Mouse (Mus musculus) kidney, adult 10 weeks (tissue): Measurements from ENCODE around the gene Ssxb9. TPM values are rescaled to one million over a fixed set of nuclear protein-coding genes. Genes with fewer than 3 reads are reported as not detected.

ENCODE experiments used
- polyA plus RNA-seq: library from polyadenylated mRNA; stranded (reverse); fragments of 350-450 nt; fragmentation: Illumina TruSeq; extraction: RNeasy Lipid Tissue Mini Kit (QIAGEN cat#74804); gene quantifications from one replicate; pipeline ENCODE4 v1.2.3, GENCODE M21; 2014; ENCODE audit warnings: low read depth, low replicate concordance

Ssxb9 gene
- polyA plus RNA-seq: not detected

DNA sequence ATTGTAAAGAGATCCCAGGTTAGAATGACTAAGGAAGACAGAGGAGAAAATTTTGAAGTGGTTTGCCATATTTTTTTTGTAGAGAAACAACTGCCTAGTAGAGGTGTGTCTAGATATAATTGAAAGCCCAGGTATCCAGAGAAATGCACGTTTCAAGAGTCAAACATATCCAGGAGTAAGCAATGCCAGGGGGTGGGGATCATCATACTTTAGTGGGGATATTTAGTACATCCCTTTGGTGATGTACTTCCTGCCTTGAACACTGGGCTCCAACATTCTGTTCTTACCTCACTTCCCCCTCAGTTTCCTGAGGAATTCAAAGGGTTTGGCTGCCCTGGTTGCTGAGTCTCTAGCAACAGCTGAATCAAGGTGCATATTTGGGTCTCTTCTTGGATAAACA is at the start of gene Ssxb9:
Gene Ssxb9, plus strand, starts transcription at position 301 of the 400 bp plus-strand sequence.

DNA sequence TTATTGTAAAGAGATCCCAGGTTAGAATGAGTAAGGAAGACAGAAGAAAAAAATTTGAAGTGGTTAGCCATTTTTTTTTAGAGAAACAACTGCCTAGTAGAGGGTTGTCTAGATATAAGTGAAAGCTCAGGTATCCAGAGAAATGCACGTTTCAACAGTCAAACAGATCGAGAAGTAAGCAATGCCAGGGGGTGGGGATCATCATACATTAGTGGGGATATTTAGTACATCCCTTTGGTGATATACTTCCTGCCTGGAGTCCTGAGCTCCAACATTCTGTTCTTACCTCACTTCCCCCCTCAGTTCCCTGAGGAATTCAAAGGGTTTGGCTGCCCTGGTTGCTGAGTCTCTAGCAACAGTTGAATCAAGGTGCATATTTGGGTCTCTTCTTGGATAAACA is 39.7 kb upstream of the Ssxb9 start, which contains the start of gene Ssxb10:
Gene Ssxb10, plus strand, starts transcription at position 301 of the 400 bp plus-strand sequence.

DNA sequence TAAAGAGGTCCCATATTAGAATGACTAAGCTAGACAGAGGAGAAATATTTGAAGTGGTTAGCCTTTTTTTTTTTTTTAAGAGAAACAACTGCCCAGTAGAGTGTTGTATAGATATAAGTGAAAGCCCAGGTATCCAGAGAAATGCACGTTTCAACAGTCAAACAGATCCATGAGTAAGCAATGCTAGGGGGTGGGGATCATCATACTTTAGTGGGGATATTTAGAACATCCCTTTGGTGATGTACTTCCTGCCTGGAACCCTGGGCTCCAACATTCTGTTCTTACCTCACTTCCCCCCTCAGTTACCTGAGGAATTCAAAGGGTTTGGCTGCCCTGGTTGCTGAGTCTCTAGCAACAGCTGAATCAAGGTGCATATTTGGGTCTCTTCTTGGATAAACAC is 46.2 kb downstream of the Ssxb9 start, which contains the start of gene Ssxb1:
Gene Ssxb1, plus strand, starts transcription at position 301 of the 400 bp plus-strand sequence.

Other genes with a start within 250 kb of the Ssxb9 start
- 43.7 TPM for gene Wdr13, start 234.1 kb upstream of the Ssxb9 start, polyA plus RNA-seq
- gene Rbm3, start 221.1 kb upstream of the Ssxb9 start, polyA plus RNA-seq: 221 TPM
- 0.20 TPM for gene Tbc1d25, start 190.8 kb upstream of the Ssxb9 start, polyA plus RNA-seq
- 45.3 TPM for gene Ebp, start 173.5 kb upstream of the Ssxb9 start, polyA plus RNA-seq
- gene Porcn, start 160.5 kb upstream of the Ssxb9 start, polyA plus RNA-seq: 2.0 TPM
- 12.2 TPM for gene Ftsj1, start 114.6 kb upstream of the Ssxb9 start, polyA plus RNA-seq
- gene Slc38a5, start 95.8 kb upstream of the Ssxb9 start, polyA plus RNA-seq: not detected
- gene Ssxb10, start 39.6 kb upstream of the Ssxb9 start, polyA plus RNA-seq: not detected
- gene Ssxb1, start 46.3 kb downstream of the Ssxb9 start, polyA plus RNA-seq: not detected
- gene Ssxb2, start 94.7 kb downstream of the Ssxb9 start, polyA plus RNA-seq: not detected
- not detected for gene Gm14459, start 158.0 kb downstream of the Ssxb9 start, polyA plus RNA-seq
- not detected for gene Ssxb6, start 181.3 kb downstream of the Ssxb9 start, polyA plus RNA-seq
- not detected for gene Ssxb3, start 224.8 kb downstream of the Ssxb9 start, polyA plus RNA-seq